Mouse (Mus musculus) c-Kit-positive CD71-positive TER-119-positive erythroid progenitor cells, embryonic 14.5 days (primary cell): ENCODE results near the gene Gclm.
"Not testable (repeated sequence)": the region's sequence is repeated elsewhere in the genome, so short reads cannot be mapped to it uniquely, and the experiment has no call there.

Experiments used
- DNase-seq: peaks from one replicate; pipeline ENCODE4 v3.0.0-alpha.2; 2013; ENCODE audit warnings: low spot score

Gene Gclm

GRCm38 (mm10) chr3:122242876-122243275, 2.5 kb upstream of the Gclm start:
- DNase-seq: peak; percentile 67

GRCm38 (mm10) chr3:122243416-122244167, 1.8 kb upstream of the Gclm start:
- DNase-seq: peak; percentile 40

GRCm38 (mm10) chr3:122244759-122245158, 598 bp upstream of the Gclm start:
- DNase-seq: no peak

- DNase-seq: peak; percentile 39
These were observed 548 bp downstream of the Gclm start for GRCm38 (mm10) chr3:122245878-122246332.

GRCm38 (mm10) chr3:122246406-122246805, 1.0 kb downstream of the Gclm start:
- no peak for DNase-seq

GRCm38 (mm10) chr3:122246986-122247767, 1.8 kb downstream of the Gclm start:
- DNase-seq: peak; percentile 77

GRCm38 (mm10) chr3:122247768-122248100, 2.4 kb downstream of the Gclm start:
- DNase-seq: peak; percentile 70

GRCm38 (mm10) chr3:122252466-122253253, 7.3 kb downstream of the Gclm start:
- no peak for DNase-seq

- DNase-seq: not testable (repeated sequence)
These were observed 8.7 kb downstream of the Gclm start for GRCm38 (mm10) chr3:122254050-122254449.

- no peak for DNase-seq
These were observed 24.6 kb downstream of the Gclm start for GRCm38 (mm10) chr3:122269986-122270385.

- DNase-seq: not testable (repeated sequence)
These were observed 27.2 kb downstream of the Gclm start for GRCm38 (mm10) chr3:122272565-122272964.

- no peak for DNase-seq
These were observed 28.3 kb downstream of the Gclm start for GRCm38 (mm10) chr3:122273407-122274240.

- DNase-seq: peak; percentile 87
These were observed 29.1 kb downstream of the Gclm start, which contains the start of gene Dnttip2 for GRCm38 (mm10) chr3:122274241-122275024. TSS of gene Dnttip2 (plus strand) at chr3:122274388.

GRCm38 (mm10) chr3:122275111-122275510, 29.8 kb downstream of the Gclm start:
- DNase-seq: no peak

GRCm38 (mm10) chr3:122287195-122287594, 41.8 kb downstream of the Gclm start:
- no peak for DNase-seq

GRCm38 (mm10) chr3:122288613-122289195, 43.3 kb downstream of the Gclm start:
- DNase-seq: no peak

- not testable (repeated sequence) for DNase-seq
These were observed 44.0 kb downstream of the Gclm start for GRCm38 (mm10) chr3:122289344-122289743.

- no peak for DNase-seq
These were observed 45.3 kb downstream of the Gclm start for GRCm38 (mm10) chr3:122290696-122291095.

- no peak for DNase-seq
These were observed 46.5 kb downstream of the Gclm start for GRCm38 (mm10) chr3:122291828-122292227.
